Mouse (Mus musculus): ENCODE results near the gene Ripor2. TPM values are rescaled to one million over a fixed set of nuclear protein-coding genes. Genes with fewer than 3 reads are reported as not detected.

Ripor2 gene
- total RNA-seq (2021), result 1 to 10 TPM; 5.3 to 8.4 TPM
- long read RNA-seq, experiment 1, partial matches to known transcripts, result 1 of 3 reads
- long read RNA-seq, experiment 1, other reads (novel, unspliced or antisense), result 2 of 3 reads
- long read RNA-seq, experiment 2, partial matches to known transcripts, result 1 of 3 reads
- long read RNA-seq, experiment 2, other reads (novel, unspliced or antisense), result 2 of 3 reads

GRCm38 (mm10) chr13:24581833-24582232 lies at the start of gene Ripor2:
Gene Ripor2, plus strand, starts transcription at chr13:24582189.
- DNase-seq, result no peak
- intact Hi-C loops (cut with DNase I; ENCODE audit: low total_unique reads), result no loop called here

DNA sequence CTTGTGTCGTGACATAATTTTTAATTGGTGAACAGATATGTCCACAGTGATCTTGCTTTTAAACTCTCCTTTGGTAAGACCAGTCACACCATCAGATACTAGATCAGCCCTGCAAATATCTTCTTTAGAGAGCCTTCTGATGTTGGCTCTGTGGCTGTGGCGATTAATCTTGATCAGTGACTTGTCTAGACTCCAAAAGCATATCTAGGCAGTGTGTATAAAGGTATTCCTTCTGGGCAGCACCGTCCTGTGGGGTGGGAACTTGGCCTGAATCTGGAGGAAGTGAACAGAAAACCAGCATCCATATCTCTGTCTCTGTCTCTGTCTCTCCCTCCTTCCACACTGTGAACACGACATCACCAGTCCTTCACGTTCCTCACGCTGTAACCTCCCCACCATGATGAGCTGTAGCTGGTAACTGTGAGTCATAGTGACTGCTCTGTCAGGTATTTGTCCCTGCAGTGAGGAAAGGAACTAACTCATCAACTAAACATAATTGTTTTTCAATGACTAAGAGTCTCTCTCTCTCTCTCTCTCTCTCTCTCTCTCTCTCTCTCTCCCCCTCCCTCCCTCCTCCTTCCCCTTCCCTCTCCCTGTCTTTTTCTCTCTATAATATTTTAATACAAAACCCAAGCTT lies 45.3 kb upstream of the Ripor2 start:
- intact Hi-C loops (cut with DNase I; ENCODE audit: low total_unique reads), result no loop called here

DNA sequence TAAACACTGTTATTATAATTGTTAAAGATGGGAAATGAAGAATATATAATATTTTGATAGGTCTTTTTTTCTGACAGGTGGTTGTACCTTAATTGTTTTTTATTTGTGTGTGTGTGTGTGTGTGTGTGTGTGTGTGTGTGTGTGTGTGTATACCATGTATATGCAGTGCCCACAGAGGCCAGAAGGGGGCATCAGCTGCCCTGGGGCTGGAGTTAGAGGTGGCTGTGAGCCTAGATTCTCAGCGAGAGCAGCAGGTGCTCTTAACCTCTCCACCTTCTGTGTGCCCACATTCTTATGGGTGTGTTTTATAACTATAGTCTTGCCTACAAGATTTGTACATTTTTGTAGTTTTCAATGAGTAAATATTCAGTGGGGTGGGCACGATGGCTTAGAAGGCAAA lies 44.0 kb upstream of the Ripor2 start:
- no peak for DNase-seq
- intact Hi-C loops (cut with DNase I; ENCODE audit: low total_unique reads), result no loop called here

More for the DNA sequence above, 45.3 kb upstream of the Ripor2 start:
- DNase-seq, result no peak

DNA sequence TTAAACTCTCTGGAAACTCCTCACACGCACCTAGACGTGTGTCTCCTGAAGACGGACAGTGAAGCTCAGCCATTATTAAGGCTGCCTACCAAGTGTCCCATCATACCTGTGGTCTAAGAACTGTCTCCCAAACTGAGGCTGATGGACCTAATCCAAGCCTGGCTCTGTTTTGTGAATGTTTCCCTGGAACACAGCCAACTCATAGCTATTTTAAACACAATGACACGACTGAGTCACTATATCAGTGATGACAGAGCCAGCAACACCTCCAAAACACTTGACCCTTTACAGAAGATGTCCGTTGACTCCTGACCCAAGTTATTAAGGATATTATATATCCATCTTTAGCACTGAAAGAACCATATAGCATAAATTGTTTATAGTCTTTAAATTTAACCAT lies 43.0 kb upstream of the Ripor2 start:
- DNase-seq, result no peak
- intact Hi-C loops (cut with DNase I; ENCODE audit: low total_unique reads), result no loop called here

DNA sequence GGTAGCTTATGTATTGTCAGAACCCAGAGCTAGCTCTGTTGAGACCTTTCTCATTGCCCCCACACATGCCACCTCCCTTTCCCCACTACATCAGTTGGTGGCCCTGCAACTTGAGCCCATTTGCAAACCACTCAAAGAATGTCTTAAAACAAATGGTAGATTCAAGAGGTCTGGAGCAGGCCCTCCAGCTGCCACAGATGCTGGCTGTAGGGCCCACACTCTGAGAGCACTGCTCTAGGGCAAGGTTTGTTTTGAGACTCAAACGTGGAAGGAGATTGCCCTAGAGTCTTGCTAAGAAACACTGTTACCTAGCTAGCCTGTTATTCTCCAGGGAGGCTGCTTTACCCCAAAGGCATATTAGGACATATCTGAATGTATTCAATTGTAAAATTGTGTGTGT lies 36.3 kb upstream of the Ripor2 start:
- no peak for DNase-seq
- intact Hi-C loops (cut with DNase I; ENCODE audit: low total_unique reads), result no loop called here

DNA sequence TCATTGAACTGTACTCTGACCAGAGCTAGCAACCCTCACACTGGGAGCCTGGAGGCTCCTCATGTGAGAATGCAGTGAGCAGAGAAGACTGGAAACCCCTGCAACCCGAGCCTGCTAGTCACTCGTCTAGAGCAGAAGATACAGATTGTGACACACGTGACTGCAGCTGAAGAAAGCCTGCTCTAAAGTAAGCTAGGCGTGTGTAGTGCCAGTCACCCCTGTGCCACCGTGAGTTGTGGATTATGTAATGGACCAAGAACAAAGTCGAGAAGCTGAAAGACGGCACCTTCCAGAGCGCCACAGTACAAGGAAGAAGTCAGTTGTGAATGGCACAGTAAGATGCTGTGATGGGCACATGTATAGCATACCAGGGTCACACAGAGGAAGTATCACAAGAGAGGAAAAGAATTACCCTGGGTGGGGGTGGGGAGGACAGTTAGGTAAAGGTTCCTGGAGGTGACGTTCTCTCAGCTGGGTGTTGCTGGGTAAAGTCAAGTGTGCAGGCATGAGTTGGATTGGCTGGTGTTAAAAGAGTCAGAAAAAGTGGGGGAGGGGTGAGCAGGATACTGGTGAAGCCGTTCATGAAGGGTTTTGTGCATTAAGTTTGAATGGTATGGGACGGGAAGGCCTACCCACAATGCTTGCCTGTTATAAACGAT lies 35.1 kb upstream of the Ripor2 start:
- intact Hi-C loops (cut with DNase I; ENCODE audit: low total_unique reads), result no loop called here
- no peak for DNase-seq

- intact Hi-C loops (cut with DNase I; ENCODE audit: low total_unique reads), result no loop called here
- no peak for DNase-seq
Measured at GRCm38 (mm10) chr13:24548911-24549310, 33.1 kb upstream of the Ripor2 start.

DNA sequence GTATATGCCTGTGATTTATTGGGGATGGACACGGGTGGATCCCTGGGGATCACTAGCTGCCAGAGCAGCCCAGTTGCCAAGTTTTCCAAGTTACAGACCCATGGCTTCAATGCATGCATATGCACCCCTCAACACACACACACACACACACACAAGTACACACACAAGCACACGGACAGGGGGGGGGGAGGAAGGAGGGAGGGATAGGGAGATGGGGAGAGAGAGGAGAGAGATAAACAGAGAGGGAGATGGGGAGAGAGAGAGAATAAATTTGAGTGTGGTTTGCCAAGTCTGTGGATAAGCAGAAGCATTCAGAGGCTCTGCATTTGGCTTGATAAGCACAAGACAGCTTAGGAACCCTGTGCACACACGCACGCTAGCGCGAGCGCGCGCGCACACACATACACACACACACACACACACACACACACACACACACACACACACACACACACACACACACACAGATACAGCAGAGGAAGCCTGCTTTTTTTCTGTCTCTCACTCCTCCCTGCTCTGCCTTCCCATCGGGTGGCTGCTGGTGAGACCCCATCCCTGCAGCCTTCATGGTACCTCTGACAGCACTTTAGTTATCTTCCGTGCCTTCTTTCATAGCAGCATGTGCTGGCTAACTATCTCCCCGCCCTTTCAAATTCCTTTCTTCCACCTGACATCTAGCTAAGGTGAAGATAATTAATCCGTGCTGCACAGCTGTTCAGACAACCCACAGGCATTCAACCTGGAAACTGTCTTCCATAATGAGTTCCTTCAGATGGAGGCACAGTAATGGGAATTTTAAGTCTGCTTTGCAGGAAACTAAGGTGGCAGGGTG lies 30.7 kb upstream of the Ripor2 start:
- intact Hi-C loops (cut with DNase I; ENCODE audit: low total_unique reads), result no loop called here
- no peak for DNase-seq

- intact Hi-C loops (cut with DNase I; ENCODE audit: low total_unique reads), result no loop called here
- no peak for DNase-seq
Measured at GRCm38 (mm10) chr13:24552039-24552438, 29.9 kb upstream of the Ripor2 start.

GRCm38 (mm10) chr13:24561391-24561790 lies 20.6 kb upstream of the Ripor2 start:
- no peak for DNase-seq
- intact Hi-C loops (cut with DNase I; ENCODE audit: low total_unique reads), result no loop called here

- intact Hi-C loops (cut with DNase I; ENCODE audit: low total_unique reads), result no loop called here
- DNase-seq, result no peak
Measured at GRCm38 (mm10) chr13:24564706-24565105, 17.3 kb upstream of the Ripor2 start.

GRCm38 (mm10) chr13:24565230-24565949 lies 16.6 kb upstream of the Ripor2 start:
- peak; percentile 17 for DNase-seq
- intact Hi-C loops (cut with DNase I; ENCODE audit: low total_unique reads), result no loop called here

DNA sequence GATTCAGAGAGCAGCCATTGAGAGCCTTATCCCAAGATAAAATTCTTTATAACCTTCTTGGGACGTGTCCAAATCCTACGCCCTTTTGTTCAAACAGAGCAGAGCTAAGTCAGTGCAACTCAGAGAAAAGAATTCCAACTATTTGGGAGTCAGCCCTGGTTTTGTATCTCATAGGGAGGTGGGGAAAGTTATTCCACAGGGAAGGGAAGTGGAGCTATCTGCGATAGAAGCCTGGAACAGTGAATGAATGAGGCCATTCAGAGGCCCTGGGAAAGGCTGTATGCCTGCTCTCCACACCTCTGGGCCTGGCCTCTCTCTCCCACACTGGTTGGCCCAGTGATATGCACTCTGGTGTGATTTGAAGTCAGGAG lies 16.1 kb upstream of the Ripor2 start:
- intact Hi-C loops (cut with DNase I; ENCODE audit: low total_unique reads), result no loop called here
- DNase-seq, result no peak

GRCm38 (mm10) chr13:24567176-24567811 lies 14.7 kb upstream of the Ripor2 start:
- no peak for DNase-seq
- intact Hi-C loops (cut with DNase I; ENCODE audit: low total_unique reads), result no loop called here

GRCm38 (mm10) chr13:24569066-24569465 lies 12.9 kb upstream of the Ripor2 start:
- DNase-seq, result no peak
- intact Hi-C loops (cut with DNase I; ENCODE audit: low total_unique reads), result no loop called here

DNA sequence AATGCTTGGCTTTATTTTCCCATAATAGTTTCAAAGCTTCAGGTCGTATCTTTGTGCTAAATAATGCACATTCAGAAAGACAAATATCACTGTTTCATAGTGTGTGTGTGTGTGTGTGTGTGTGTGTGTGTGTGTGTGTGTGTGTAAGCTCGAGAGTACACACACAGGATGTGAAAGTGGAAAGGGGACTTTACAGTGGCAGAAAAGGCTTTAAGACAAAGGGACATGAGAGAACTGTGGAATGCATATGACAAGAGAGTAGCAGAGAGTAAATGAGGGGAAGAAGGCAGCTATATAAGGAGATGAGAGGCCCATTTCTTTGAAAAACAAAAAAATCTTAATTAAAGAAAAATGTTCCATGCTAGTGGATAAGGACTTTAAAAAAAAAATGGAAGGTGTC lies 11.3 kb upstream of the Ripor2 start:
- intact Hi-C loops (cut with DNase I; ENCODE audit: low total_unique reads), result no loop called here
- no peak for DNase-seq

DNA sequence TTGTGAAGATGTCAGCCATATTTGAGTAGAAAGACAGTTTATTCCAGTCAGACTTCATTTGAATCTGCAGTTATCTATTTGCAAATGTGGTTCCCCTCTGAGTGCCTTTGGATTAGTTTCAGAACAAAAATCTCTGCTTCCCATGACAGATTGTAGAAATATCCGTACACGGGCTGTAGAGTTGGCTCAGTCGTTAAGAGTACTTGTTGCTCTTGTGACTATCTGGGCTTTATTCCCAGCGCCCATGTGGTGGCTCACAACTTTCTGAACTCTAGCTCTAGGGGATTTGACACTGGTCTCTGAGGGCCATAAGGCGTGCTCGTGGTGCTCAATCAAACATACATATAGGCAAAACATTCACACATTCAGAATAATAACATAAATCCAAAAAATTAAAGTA lies 10.1 kb upstream of the Ripor2 start:
- intact Hi-C loops (cut with DNase I; ENCODE audit: low total_unique reads), result no loop called here
- DNase-seq, result no peak

DNA sequence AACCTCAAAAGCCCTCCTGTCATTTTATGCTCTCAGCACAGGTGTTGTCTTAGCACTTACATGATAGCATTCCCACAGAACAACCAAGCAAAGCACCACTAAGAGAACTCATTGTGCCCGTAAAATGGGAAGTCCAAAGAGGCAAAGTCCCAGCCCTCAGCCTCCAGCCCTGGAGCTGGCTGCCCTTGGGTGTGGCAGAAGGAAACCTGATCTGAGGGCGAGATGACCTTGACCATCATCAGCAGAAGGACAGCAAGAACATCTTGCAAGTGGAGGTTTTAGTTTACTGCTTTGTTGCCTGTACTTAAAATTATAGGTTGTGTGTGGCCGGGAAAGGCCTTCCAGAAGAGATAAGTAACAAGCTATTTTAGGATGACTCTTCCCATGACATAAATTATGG lies 6.9 kb upstream of the Ripor2 start:
- no peak for DNase-seq
- intact Hi-C loops (cut with DNase I; ENCODE audit: low total_unique reads), result no loop called here

GRCm38 (mm10) chr13:24576338-24577119 lies 5.5 kb upstream of the Ripor2 start:
- intact Hi-C loops (cut with DNase I; ENCODE audit: low total_unique reads), result no loop called here
- DNase-seq, result no peak
